Mouse (Mus musculus) ovary, adult 18-20 months (tissue): ENCODE measurements around the gene Bcl11a.

Experiments used
- DNase-seq: peaks from one replicate; pipeline ENCODE4 v3.0.0; 2022; ENCODE audit warnings: low spot score, mixed read lengths

Gene Bcl11a

DNA sequence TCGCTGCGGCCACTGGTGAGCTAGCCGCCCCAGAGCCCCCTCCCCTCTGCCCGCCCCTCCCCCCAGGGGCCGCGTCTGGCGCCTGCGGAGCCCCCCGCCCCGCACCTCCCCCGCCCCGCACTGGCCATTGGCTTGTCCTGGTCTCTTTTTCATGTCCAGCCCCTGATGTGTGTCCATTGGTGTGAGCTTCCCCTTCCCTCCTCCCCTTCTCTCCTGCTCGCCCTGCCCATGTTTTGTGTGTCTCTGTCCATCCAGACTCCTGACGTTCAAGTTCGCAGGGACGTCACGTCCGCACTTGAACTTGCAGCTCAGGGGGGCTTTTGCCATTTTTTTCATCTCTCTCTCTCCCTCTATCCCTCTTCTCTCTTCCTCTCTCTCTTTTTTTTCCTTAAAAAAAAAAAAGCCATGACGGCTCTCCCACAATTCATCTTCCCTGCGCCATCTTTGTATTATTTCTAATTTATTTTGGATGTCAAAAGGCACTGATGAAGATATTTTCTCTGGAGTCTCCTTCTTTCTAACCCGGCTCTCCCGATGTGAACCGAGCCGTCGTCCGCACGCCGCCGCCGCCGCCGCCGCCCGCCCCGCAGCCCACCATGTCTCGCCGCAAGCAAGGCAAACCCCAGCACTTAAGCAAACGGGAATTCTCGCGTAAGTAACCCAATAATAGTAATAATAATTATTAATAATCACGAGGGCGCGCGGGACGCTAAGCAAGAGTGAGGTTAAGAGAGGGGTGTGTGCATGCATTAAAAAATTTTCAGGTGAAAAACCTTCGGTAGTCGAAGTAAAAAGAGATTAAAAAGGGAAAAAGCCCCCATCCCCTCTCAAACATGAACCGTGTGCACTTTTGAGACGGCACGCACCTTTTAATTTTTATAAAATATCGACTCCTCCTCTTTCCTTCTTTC lies at the start of gene Bcl11a:
Bcl11a (plus strand) TSS at position 262 of the 911 bp plus-strand sequence.
- peak; percentile 68 for DNase-seq

DNA sequence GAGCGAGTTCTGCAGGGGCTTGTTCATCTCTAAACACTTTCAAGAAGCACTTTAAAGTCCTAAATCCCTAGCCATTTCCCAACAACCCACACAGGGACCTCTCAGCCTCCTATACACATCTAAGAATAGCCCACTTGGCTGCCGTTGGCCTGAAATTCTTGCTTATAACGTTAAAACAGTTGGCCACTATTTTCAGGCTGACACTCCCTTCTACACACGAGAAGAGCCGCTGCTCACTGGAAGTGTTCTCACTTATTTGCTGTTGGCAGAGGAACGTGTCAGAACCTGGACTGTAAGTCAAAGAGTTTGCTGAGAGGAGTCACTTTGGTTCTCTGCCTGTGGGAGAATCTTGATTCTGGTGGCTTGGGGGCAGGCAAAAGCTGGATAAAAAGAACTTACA lies 33.8 kb upstream of the Bcl11a start:
- DNase-seq, result no peak

DNA sequence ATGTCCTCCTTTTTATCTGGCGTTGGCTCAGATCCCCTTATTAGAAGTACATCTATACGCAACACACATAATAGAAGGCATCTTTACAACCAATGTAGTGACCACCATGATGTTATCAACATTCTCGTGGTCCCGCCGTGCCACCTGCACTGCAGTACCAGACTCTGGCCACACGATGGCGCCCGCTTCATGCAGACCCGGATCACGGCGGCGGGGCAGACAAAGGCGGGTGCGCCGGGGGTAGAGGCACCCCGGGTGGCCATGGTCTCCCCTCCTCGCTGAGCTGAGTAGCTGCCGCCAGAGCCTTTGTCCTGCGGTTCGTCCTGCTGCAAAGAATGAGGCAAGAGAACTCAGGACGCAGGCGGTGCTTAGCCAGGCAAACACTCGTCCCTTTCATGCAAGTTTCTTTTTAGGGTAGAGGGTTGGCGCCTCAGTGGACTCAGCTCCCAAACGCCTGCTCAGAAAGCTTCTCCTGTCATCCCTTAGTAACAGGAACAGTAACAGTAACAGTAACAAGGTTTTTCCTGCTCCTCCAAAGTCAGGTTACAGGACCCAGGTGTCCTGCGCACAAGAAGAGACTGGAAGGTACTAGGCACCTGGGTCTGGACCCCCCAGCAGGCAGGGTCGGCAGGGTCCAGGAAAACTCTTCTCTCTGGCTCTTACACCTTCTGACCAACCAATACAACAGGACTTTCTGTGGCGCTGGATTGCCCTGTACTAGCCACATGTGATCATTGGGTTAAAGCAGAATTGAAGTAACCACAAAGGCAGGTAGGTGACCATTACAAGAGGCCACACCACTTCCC lies 28.4 kb upstream of the Bcl11a start:
- peak; percentile 35 for DNase-seq

DNA sequence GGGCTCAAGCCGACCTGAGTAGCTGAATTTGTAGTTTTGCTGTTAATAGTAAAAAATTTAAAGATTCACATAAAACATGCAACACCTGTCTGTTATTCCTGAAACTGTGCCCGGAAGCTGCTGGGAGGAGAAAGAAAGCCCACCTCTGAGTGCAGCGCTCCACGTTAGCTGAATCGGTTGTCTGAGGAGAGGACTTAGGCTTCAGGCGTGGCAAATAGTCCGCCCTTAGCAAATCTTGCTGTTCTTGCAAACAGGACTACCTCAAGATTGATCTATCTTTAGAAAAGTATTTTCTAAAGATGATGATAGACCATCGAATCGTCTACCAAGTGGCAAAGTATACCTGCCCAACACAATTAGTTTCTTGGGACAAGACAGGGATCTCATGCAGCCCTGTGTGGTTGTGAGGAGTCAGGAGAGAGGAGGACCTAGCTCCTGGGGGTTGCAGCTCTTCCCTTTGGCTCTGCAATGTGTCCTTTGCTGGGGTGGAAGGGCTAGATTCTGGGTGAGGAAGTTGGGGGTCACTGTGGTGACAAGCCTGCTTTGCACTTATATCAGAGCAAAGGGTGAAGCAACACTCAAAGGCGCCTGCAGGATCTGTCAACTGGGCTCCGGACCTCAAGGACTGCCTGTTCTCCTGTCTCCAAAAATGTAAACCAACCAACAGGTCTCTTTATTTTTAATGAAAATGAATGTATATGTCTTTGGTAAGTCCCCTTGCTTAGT lies 27.7 kb upstream of the Bcl11a start:
- no peak for DNase-seq

DNA sequence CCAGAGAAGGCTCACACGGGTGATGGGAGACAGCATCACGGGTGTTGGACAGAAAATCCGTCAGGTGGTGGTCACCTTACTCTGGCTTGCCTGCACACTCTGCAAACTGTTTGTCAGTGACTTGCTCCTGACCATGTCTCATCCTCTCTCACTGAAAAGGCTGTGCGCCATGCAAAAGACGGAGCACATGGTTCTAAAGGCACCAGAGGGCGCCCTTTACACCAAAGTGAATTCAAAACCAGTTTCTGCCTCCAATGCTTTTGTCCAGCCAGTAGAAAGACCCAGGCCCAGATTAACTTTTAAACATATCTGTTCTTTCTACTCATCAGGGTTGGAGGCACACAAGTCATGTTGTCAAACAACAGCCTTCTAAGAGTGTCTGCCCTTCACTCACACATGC lies 25.0 kb upstream of the Bcl11a start:
- DNase-seq, result no peak

DNA sequence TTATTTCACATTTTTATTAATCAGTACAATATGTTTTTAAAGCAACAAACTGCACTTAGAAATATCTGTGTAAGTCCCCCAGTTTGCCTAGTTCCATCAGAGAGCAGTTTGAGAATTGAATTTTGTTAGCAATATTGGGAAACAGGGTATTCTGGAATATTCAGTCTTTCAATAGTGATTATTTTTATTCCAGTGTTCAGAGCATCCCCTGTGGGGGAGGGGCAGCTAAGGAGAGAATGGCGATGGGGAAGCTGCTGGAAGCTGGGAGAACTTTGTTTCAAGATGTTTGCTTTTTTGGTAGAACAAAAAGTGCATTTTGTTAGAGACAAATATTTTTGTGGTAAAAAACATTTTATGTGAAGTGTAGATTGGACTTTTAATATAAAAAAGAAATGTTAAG lies 18.7 kb upstream of the Bcl11a start:
- DNase-seq, result no peak

DNA sequence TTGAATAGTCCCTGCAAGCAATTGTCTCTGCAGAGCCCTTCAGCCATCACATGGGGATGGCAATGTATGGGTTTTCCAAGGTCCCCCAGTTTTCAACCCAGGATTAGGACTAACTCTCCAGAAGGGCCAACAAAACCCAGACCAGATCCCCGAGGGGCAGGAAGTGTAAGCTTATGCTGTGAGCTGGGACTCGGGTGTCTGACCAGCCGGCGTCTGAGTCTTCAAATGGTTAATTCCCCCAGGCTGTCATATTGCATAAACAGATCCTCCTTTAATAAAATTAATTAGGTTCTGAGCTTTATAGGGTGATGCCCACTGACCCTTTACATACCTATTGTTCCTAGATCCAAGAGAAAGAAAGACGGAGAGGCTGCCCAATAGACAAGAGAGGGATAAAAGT lies 17.4 kb upstream of the Bcl11a start:
- DNase-seq, result no peak

DNA sequence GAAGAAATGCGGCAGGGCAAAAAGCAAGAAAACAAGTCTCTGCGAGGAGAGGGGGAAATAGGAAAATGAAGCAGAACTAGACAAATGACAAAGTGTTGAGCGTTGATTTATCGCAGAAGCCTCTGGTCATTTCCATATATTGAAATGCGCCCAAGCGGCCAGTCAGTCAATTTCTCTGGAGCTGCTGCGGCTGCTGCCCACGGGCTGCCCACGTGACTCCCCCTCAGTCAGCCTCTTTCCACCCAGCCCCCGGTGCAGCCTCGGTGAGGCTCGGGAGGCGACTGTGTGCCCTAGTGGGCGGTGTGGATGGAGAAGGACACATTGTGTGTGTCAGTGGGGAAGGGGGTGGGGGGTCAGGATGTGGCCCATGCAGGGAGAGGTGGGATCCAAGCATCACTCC lies 16.0 kb upstream of the Bcl11a start:
- no peak for DNase-seq

DNA sequence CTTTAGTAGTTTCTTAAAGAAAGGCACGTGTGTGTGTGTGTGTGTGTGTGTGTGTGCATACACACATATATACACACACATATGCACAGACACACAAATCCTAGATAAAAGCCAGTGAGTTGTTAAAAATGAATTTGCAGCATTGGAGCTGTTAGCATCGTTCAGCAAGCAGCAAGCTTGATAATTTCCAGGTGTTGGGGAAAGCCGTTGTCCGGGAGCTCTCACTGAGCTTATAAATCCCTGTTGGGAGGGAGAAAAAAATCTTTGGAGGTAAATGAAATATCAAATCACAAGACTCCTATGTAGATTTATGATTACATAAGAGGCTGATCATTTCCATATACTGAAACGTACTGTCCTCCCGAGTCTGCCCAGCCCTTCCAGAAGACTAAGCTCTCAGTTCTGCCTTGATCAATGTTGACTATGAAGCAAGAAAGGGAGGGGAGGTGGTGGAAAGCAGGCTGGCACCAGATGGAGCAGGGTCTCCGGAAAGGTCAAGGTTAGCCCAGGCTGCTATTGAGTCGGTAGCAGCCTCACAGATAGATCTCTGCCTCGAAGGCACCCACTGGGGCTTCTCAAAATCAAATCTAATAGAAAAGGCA lies 15.3 kb upstream of the Bcl11a start:
- DNase-seq, result no peak

DNA sequence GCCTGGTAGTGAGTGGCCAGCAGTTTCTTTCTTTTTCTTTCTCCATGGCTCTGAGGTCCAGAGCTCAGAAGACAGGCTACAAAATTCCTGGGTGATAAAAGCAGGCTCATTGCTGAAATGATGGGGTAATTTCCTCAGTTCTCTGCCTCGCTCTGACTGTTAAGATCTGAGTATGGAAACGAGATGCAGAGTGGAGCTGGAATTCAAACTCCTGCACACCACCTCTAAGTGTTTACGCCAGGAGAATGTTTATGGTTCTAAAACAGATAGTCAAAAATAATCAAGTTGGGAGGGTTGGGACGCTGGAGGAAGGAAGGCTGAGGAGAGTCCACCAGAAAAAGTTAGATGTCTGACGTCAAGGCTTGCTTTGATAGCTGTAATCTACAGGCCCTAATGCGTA lies 13.6 kb upstream of the Bcl11a start:
- DNase-seq, result no peak

DNA sequence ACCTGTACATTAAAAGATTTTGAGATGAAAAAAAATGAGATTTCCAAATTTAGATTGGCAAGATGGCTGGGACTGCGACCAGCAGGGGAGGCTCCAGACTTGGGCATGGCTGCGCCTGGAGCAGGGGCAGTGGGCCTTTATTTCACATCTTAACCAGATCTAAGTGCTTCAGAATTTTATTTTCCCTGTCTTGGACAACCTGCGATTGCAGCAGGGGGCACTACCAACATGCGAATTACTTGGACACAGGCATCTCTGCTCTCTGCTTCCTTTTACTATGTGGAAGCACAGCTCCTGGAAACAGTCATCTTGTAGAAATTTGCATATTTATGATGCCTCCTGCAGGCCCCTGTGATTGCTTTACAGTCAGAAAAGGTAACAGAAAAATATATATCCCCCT lies 12.5 kb upstream of the Bcl11a start:
- DNase-seq, result no peak

DNA sequence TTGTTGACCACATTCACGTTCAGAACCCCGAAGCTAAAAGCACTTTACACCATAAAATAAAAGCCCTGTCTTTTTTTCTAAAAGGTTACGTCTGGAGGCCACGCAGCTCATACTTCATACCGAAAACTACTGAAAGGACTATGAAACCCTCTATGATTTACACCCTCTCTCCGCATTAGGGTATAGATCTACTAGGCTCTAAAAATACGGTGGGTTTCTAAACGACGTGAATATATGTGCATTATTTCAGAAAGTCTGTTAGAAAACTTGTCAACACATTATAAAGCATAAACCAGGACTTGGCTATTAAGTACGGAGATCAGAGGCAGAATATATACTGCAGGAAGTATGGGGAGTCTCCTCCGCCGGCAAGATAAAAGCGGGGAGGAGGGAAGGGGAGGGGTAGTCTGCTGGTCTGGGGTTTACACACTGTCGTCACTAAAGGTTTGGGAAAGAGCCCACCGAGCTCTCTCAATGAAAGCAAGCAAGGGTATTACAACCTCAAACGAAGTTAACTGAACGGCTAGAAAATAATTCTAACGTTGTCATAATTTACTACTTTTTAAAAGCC lies 3.8 kb upstream of the Bcl11a start:
- DNase-seq, result no peak

DNA sequence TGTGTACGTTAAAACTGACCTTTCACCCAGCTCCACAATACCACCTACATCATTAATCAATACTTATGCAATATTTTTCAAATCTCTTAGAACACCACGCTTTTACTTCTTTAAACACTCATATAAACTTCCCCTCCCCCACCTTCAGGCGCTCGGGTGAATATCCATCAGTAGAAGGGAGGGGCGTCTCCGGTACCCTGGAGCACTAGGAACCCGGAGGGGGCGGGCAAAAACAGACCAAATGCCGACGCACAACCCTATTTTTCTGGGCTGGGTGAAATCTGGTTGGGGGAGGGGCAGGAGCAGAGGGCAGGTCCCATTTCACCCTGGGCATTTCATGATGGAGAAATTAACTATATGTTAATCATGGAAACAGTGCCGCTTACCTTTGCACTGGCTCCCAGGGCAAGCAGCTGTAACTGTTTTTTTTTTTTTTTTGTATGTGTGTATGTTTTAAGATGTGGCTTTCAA lies 3.2 kb upstream of the Bcl11a start, which contains the start of gene A830031A19Rik:
A830031A19Rik (minus strand) TSS at position 421 of the 471 bp plus-strand sequence.
- no peak for DNase-seq

DNA sequence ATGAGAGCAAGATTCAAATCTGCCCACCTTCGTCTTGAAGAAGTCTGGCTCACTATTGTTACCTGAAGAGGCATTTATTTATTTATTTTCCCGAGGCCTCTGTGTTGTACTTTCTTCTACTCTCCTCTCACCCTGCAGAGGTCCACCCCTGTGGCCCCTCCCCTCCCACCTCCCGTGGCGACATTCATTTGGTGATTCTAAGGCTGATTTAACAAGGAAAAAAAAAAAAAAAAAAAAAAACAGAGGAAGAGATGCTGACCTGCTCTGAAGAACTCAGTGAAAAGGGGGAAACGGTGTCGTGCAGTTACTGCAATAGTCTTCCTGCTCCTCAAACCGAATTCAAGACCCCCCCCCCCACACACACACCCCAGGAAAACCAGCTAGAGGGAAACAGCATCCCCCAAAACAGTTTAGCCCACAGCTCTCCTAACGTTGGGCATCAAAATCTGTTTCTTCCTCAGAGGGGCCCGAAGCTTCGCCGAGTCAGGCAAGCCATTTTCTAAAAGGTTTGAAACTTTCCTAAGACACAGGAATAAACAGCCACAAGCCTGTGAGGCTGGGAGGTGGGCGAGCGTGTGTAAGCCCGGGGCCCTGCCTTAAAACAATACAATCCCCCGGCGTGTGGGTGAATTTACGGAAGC lies 2.2 kb upstream of the Bcl11a start:
- no peak for DNase-seq

DNA sequence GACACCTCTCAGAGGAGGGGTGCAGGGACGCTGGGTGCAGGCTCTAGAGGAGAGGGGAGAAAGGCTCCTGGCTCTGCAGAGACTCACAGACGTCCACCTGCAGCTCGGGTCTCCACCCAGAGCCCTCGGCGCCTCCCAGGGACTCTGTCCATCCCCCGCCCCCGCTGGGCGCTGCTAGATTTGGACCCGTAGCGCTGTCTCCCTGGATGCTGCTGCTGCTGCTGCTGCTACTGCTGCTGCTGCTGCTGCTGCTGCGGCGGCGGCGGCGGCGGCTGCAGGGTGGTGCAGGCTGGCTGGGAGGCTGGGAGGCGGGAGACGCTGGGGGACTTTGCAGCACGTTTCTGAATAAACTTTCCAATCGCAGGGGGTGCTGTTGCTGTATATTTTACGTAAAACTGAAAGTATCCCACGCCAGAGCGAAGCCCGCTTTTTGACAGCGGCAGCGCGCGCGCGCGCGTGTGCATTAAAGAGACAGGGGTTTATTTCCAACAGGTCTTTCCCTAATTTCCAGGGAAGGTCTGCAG lies 1.7 kb upstream of the Bcl11a start:
- peak; percentile 44 for DNase-seq

DNA sequence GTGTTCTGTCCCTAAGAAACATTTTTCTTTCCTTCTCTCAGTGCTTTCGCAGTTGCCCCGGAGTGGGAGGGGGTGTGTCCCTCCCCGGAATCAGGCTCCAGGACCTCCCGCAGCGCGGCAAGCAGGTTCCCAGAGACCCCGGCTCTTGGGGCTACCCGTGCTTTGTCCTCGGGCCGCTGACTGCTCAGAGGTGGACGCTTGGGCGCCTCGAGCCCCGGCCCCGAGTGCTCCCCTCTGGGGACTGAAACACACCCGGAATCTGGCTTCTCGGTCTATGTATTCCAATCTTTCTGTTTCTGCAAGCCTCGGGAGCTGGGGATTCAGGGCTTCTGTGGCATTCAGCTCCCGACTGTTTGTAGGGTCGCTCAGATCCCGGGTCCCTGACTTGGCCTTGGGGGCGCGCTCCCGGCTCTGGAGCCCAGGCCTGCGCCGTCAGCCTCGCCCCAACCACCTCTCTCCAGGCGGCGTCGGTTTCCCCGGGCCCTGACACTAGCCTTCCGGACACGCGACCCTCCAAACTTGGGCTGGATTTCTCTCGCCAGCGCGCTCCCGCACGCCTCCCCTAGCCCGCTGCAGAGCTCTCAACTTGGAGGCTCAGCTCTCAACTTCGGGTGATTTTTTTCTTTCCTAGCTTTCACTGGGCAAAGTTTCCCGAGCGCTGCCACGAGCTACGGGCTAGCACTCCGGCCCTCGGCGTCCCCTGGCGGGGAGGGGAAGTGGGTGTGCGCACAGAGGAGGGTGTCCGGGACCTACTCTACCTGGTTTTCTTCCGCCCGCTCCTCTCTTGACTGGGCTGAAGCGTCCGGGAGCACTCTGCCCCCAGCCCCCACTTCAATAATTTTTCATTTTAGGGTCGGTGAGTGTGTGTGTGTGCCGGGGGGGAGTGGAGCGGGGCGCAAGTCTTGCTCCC lies 780 bp upstream of the Bcl11a start:
- peak; percentile 37 for DNase-seq

DNA sequence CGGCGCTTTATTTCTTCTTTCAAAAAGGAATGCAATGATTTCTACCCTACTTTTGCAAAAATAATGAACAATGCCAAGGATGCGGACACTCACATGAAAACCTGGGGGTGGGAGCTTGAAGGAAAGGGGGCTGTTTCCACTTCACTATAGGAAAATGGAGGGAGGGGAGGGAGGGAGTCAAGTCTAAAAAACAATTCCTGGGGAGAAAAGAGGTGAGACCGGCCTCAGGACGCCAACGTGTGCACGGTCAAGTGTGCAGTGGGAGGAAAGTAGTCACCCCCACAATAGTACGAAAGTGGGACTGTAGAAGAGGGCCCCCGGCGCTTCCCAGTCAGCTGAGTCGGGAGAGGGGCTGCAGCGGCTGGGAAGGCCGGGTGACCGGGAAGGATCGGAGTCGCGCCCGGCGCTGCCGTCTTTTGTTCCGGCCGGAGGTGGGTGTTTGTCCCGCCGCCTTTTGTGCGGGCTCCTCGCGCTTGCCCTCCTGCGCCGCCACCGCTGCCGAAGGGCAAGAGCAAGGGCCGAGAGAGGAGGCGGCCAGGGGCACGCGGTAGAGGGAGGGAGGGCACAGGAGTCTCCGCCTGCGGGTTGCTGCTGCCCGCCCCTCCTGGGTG lies 955 bp downstream of the Bcl11a start:
- DNase-seq, result peak; percentile 31

DNA sequence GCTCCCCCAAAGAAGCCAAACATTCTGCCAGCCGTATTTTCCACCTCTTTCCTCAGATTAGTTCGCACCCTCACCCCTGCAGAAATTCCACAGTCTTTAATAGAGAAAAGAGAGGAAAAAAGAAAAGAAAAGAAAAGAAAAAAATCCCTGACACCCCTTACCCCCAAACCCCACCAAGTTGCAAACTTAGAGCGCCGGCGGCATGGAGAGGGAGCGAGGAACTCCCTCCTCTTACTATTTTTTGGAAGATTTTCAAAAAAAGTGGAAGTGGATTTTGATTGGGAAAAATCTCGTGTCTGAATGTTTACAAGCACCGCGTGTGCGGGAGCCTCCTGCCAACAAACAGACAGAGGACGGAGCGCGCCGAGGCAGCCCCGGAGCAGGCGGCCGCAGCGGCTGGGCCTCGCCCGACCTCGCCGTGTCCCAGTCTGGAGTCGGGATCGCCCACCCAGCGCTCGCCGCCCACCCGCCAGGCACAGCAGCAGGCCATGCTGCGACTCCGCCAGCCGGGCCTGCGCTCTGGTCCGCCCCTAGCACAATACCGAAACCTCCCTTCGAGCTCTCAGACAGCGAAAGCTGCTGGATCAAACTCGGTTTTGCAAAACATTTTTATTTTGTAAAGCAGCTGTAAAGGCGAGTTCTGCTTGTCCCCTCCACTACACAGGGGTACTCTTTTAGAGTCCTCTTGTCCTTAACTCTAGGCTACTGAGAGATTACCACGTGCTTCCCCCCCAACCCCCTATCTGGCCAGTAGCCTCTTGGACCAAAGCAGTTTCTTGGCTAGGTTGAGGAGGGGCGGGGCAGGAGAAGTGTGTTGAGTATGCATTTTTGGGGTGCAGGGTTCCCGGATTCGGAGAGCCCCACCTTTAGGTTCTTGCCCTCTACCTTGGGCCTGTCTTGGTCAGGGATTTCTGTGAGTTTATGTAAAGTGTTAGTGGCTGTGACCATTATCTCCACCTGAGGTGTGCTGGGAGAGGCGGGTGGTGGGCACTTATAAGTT lies 1.8 kb downstream of the Bcl11a start:
- DNase-seq, result no peak
